Mouse (Mus musculus) olfactory bulb, adult 2 months (tissue): ENCODE results near the gene Wwc2.

Source experiments
- CTCF ChIP-seq: fragments of 200-500 bp; IDR thresholded peaks from 2 replicates; pipeline ENCODE4 v1.5.1; 2012; ENCODE audit warnings: low read depth, mild to moderate bottlenecking, low read length, moderate library complexity; ENCODE audit not compliant: insufficient read depth
- POLR2A ChIP-seq: fragments of 200-500 bp; IDR thresholded peaks from 2 replicates; pipeline ENCODE4 v1.6.1; 2012; ENCODE audit warnings: mild to moderate bottlenecking, low read depth, low read length, moderate library complexity; ENCODE audit not compliant: insufficient read depth

GRCm38 (mm10) chr8:47922011-47922410, 68.7 kb downstream of the Wwc2 start:
- TF ChIP-seq CTCF (no peak), POLR2A (no peak)
